ENCODE assay signal across 21 mouse cellular contexts in genomic region chr16:34204527-34205139, GRCm38 (mm10).
DNase-seq lines count a peak whose midpoint lies in the region; ATAC-seq and TF ChIP-seq lines count a peak whose summit lies in the region.
"Had no signal": no experiment of that assay in that cellular context is flagged by ENCODE, and none has a peak within 500 bp of the region (broad histone marks: within the 10 kb centered on the region; RNA-seq: fewer than 3 reads in every experiment).

No protein-coding gene starts in this region.

- peaks cover 4% of the 10 kb centered on the region; the same call in 1 of the 2 replicates for H3K36me3 ChIP-seq in midbrain, embryonic 11.5 days (ENCODE audit: control insufficient read depth, insufficient read depth, low read length)
- H3K36me3 ChIP-seq in midbrain, postnatal 0 days (ENCODE audit: insufficient read depth, low read length), result peaks cover 20% of the 10 kb centered on the region
- H3K36me3 ChIP-seq in forebrain, embryonic 16.5 days (ENCODE audit: control insufficient read depth, insufficient read depth), result peaks cover 12% of the 10 kb centered on the region
- H3K36me3 ChIP-seq: stomach, embryonic 15.5 days had no signal

- H3K9me3 ChIP-seq in midbrain, embryonic 11.5 days (ENCODE audit: control insufficient read depth, low read length), result no peaks in the 10 kb centered on the region
- no peaks in the 10 kb centered on the region for H3K9me3 ChIP-seq in midbrain, postnatal 0 days (ENCODE audit: low read length)
- H3K9me3 ChIP-seq in forebrain, embryonic 16.5 days (ENCODE audit: control insufficient read depth, low read length), result no peaks in the 10 kb centered on the region
- H3K9me3 ChIP-seq: limb, embryonic 10.5 days; stomach, embryonic 15.5 days had no signal

- 0 out of 2 replicates have a peak, but pooled peaks have one; percentile 14 for ATAC-seq in midbrain, embryonic 11.5 days (ENCODE audit: low FRiP score)
- ATAC-seq in midbrain, postnatal 0 days (ENCODE audit: low FRiP score), result no peak
- ATAC-seq in forebrain, embryonic 16.5 days, result peak; percentile 15; the same call in 1 of the 2 replicates
- ATAC-seq: liver, postnatal 0 days; Patski had no signal

- TF ChIP-seq CTCF in midbrain, postnatal 0 days (IDR thresholded peaks at IDR 0.05), result no peak

- no peaks in the 10 kb centered on the region for H3K27me3 ChIP-seq in midbrain, embryonic 11.5 days (ENCODE audit: control insufficient read depth, insufficient read depth, low read length)
- H3K27me3 ChIP-seq in midbrain, postnatal 0 days (ENCODE audit: insufficient read depth, low read length), result no peaks in the 10 kb centered on the region
- no peaks in the 10 kb centered on the region for H3K27me3 ChIP-seq in forebrain, embryonic 16.5 days (replicated peaks; ENCODE audit: control insufficient read depth, insufficient read depth, low read length)
- H3K27me3 ChIP-seq: Patski; stomach, embryonic 15.5 days had no signal

- no peak overlapping the region for H3K4me3 ChIP-seq in midbrain, embryonic 11.5 days (ENCODE audit: low read depth, low read length)
- no peak overlapping the region for H3K4me3 ChIP-seq in midbrain, postnatal 0 days (ENCODE audit: low read depth, low read length)
- no peak overlapping the region for H3K4me3 ChIP-seq in forebrain, embryonic 16.5 days (replicated peaks; ENCODE audit: low read length)
- H3K4me3 ChIP-seq: limb, embryonic 10.5 days; myocyte; stomach, embryonic 15.5 days had no signal

- H3K4me2 ChIP-seq in midbrain, embryonic 11.5 days, result no peak overlapping the region
- no peak overlapping the region for H3K4me2 ChIP-seq in midbrain, postnatal 0 days (ENCODE audit: low read depth, low read length, poor library complexity, severe bottlenecking)
- H3K4me2 ChIP-seq in forebrain, embryonic 16.5 days (ENCODE audit: low read length), result no peak overlapping the region
- H3K4me2 ChIP-seq: stomach, embryonic 15.5 days had no signal

- no peak overlapping the region for H3K27ac ChIP-seq in midbrain, embryonic 11.5 days (ENCODE audit: low read depth, low read length)
- H3K27ac ChIP-seq in midbrain, postnatal 0 days (ENCODE audit: low read depth, low read length), result no peak overlapping the region
- no peak overlapping the region for H3K27ac ChIP-seq in forebrain, embryonic 16.5 days (ENCODE audit: low read length)
- H3K27ac ChIP-seq: limb, embryonic 10.5 days; stomach, embryonic 15.5 days had no signal

- no peak overlapping the region for H3K9ac ChIP-seq in midbrain, embryonic 11.5 days (ENCODE audit: low read length)
- no peak overlapping the region for H3K9ac ChIP-seq in midbrain, postnatal 0 days (replicated peaks; ENCODE audit: low read length, poor library complexity, severe bottlenecking)
- no peak overlapping the region for H3K9ac ChIP-seq in forebrain, embryonic 16.5 days (replicated peaks; ENCODE audit: low read depth, low read length)
- H3K9ac ChIP-seq: liver, postnatal 0 days; stomach, embryonic 15.5 days had no signal

- 51% methylated on average over 13 of the region's 13 CpGs for WGBS in midbrain, embryonic 11.5 days
- 38% methylated on average over 13 of the region's 13 CpGs for WGBS in midbrain, postnatal 0 days
- WGBS in forebrain, embryonic 16.5 days, result 15% methylated on average over 13 of the region's 13 CpGs

- peaks cover 4% of the 10 kb centered on the region for H3K4me1 ChIP-seq in midbrain, embryonic 11.5 days (ENCODE audit: control insufficient read depth, insufficient read depth, low read length)
- no peaks in the 10 kb centered on the region for H3K4me1 ChIP-seq in midbrain, postnatal 0 days (ENCODE audit: insufficient read depth, low read length)
- no peaks in the 10 kb centered on the region for H3K4me1 ChIP-seq in forebrain, embryonic 16.5 days (replicated peaks; ENCODE audit: control insufficient read depth, insufficient read depth, low read length)
- H3K4me1 ChIP-seq: stomach, embryonic 15.5 days had no signal

- peak; percentile 15 for DNase-seq in embryo, embryonic 10.5 days (ENCODE audit: low spot score)
- DNase-seq in embryo, embryonic 9.5 days (ENCODE audit: extremely low spot score), result no peak
- DNase-seq in midbrain, embryonic 11.5 days (ENCODE audit: low spot score, missing footprints), result no peak
- DNase-seq in midbrain, postnatal 0 days (ENCODE audit: low spot score), result no peak
- DNase-seq in urinary bladder, postnatal 25 days (ENCODE audit: low spot score), result no peak
- no peak for DNase-seq in adrenal gland, postnatal 10 days
- no peak for DNase-seq in adrenal gland, postnatal 25 days
- DNase-seq: adrenal gland, adult 8-10 months; cerebellum, adult 18-20 months; cerebellum, postnatal 25 days; heart, postnatal 36 days; kidney, adult 8-10 months; kidney, postnatal 14 days; liver, postnatal 0 days; lung, postnatal 14 days; thymus, adult 18-20 months had no signal
